Mouse (Mus musculus): ENCODE data around the gene Fbxl19.

- TF ChIP-seq POLR2A (IDR thresholded peaks at IDR 0.05; ENCODE audit: insufficient read depth, low read depth, low read length) (no peak), CTCF (IDR thresholded peaks at IDR 0.05; ENCODE audit: insufficient read depth, low read depth, low read length) (no peak)
Measured at GRCm38 (mm10) chr7:127768997-127769593, 24.8 kb downstream of the Fbxl19 start.

All from olfactory bulb, adult 2 months (tissue).